Mouse (Mus musculus): ENCODE results near the gene Lingo1.

- no peak for TF ChIP-seq CTCF (IDR thresholded peaks at IDR 0.05; ENCODE audit: low read depth, low read length)
- no peak for TF ChIP-seq POLR2A (IDR thresholded peaks at IDR 0.05; ENCODE audit: borderline replicate concordance, low read depth, low read length)
These were observed 141.1 kb downstream of the Lingo1 start for GRCm38 (mm10) chr9:56655167-56655566.

Measured in bone marrow macrophage, adult 2 months (primary cell).